Mouse (Mus musculus) ES-CJ7 (cell line): ENCODE data around the gene Mcl1.
"Not testable (repeated sequence)": the region's sequence is repeated elsewhere in the genome, so short reads cannot be mapped to it uniquely, and the experiment has no call there.

Experiments used
- DNase-seq: peaks from one replicate; pipeline ENCODE4 v3.0.0; 2011; ENCODE audit warnings: low read depth, low spot score

Gene Mcl1

GRCm38 (mm10) chr3:95685301-95685700 lies 26.7 kb downstream of the Mcl1 start:
- no peak for DNase-seq

GRCm38 (mm10) chr3:95685701-95686100 lies 27.1 kb downstream of the Mcl1 start:
- DNase-seq, result no peak

GRCm38 (mm10) chr3:95686492-95687167 lies 28.0 kb downstream of the Mcl1 start:
- DNase-seq, result no peak

- DNase-seq, result no peak
Observed at GRCm38 (mm10) chr3:95687168-95687523, 28.6 kb downstream of the Mcl1 start.

- DNase-seq, result peak; percentile 55
Observed at GRCm38 (mm10) chr3:95687524-95688421, 29.2 kb downstream of the Mcl1 start, which contains the start of gene Adamtsl4. Gene Adamtsl4 (minus strand): TSS chr3:95687917.

GRCm38 (mm10) chr3:95689171-95689915 lies 30.8 kb downstream of the Mcl1 start:
- DNase-seq, result peak; percentile 56

GRCm38 (mm10) chr3:95689940-95690339 lies 31.4 kb downstream of the Mcl1 start:
- DNase-seq, result no peak

GRCm38 (mm10) chr3:95690552-95690951 lies 32.0 kb downstream of the Mcl1 start:
- not testable (repeated sequence) for DNase-seq

- no peak for DNase-seq
Observed at GRCm38 (mm10) chr3:95692677-95693076, 34.1 kb downstream of the Mcl1 start.

- DNase-seq, result no peak
Observed at GRCm38 (mm10) chr3:95693821-95694807, 35.5 kb downstream of the Mcl1 start.

- DNase-seq, result no peak
Observed at GRCm38 (mm10) chr3:95694808-95695703, 36.5 kb downstream of the Mcl1 start.

- no peak for DNase-seq
Observed at GRCm38 (mm10) chr3:95695796-95696195, 37.2 kb downstream of the Mcl1 start.

GRCm38 (mm10) chr3:95696360-95696759 lies 37.8 kb downstream of the Mcl1 start:
- DNase-seq, result no peak

GRCm38 (mm10) chr3:95698286-95698685 lies 39.7 kb downstream of the Mcl1 start:
- no peak for DNase-seq

GRCm38 (mm10) chr3:95700233-95700681 lies 41.7 kb downstream of the Mcl1 start:
- DNase-seq, result no peak

- DNase-seq, result no peak
Observed at GRCm38 (mm10) chr3:95701085-95701484, 42.5 kb downstream of the Mcl1 start.

- peak; percentile 99 for DNase-seq
Observed at GRCm38 (mm10) chr3:95701877-95702540, 43.4 kb downstream of the Mcl1 start.

GRCm38 (mm10) chr3:95703276-95703675 lies 44.7 kb downstream of the Mcl1 start:
- no peak for DNase-seq

GRCm38 (mm10) chr3:95704612-95705011 lies 46.0 kb downstream of the Mcl1 start:
- DNase-seq, result no peak
